Comparison of ENCODE assay signal across 9 mouse cellular contexts in genomic region chr2:173545992-173546703, GRCm38 (mm10). TPM values are rescaled to one million over a fixed set of nuclear protein-coding genes. Genes with fewer than 3 reads are reported as not detected.
DNase-seq lines count a peak whose midpoint lies in the region; ATAC-seq lines count a peak whose summit lies in the region.
"Had no signal": no experiment of that assay in that cellular context is flagged by ENCODE, and none has a peak within 500 bp of the region (broad histone marks: within the 10 kb centered on the region; RNA-seq: fewer than 3 reads in every experiment).

No protein-coding gene starts in this region.

- no peak overlapping the region for H3K4me2 ChIP-seq in hindbrain, embryonic 15.5 days

- H3K9me3 ChIP-seq in hindbrain, embryonic 15.5 days, result no peaks in the 10 kb centered on the region
- no peaks in the 10 kb centered on the region for H3K9me3 ChIP-seq in megakaryocyte, embryonic 14.5 days

- 0 out of 2 replicates have a peak, but pooled peaks cover 1% of the 10 kb centered on the region for H3K4me1 ChIP-seq in hindbrain, embryonic 15.5 days (replicated peaks)
- peaks cover 21% of the 10 kb centered on the region for H3K4me1 ChIP-seq in megakaryocyte, embryonic 14.5 days

- H3K27ac ChIP-seq in hindbrain, embryonic 15.5 days (replicated peaks), result no peak overlapping the region
- H3K27ac ChIP-seq: macrophage had no signal

- whole genome bisulfite sequencing in hindbrain, embryonic 15.5 days, result 46% methylated on average over 15 of the region's 15 CpGs

- 0 out of 2 replicates have a peak, but pooled peaks have one; percentile 54 for ATAC-seq in hindbrain, embryonic 15.5 days (ENCODE audit: low FRiP score, low read depth)

- H3K4me3 ChIP-seq in hindbrain, embryonic 15.5 days, result no peak overlapping the region
- H3K4me3 ChIP-seq in megakaryocyte, embryonic 14.5 days (replicated peaks), result peak overlapping the region; percentile 35

- H3K9ac ChIP-seq in hindbrain, embryonic 15.5 days, result no peak overlapping the region

- no peaks in the 10 kb centered on the region for H3K27me3 ChIP-seq in hindbrain, embryonic 15.5 days
- H3K27me3 ChIP-seq in megakaryocyte, embryonic 14.5 days (replicated peaks), result peaks cover 66% of the 10 kb centered on the region

- H3K36me3 ChIP-seq in hindbrain, embryonic 15.5 days, result no peaks in the 10 kb centered on the region
- H3K36me3 ChIP-seq in megakaryocyte, embryonic 14.5 days (replicated peaks; ENCODE audit: low read length), result no peaks in the 10 kb centered on the region

- peak; percentile 88 for DNase-seq in NIH3T3 (ENCODE audit: low read depth)
- DNase-seq in cerebellum, adult 9-11 months, result peak; percentile 46
- DNase-seq in frontal cortex, postnatal 25 days (ENCODE audit: low spot score in 2 of 2), result peak; percentile 71 to 81
- peak; percentile 79 to 81 for DNase-seq in layer of hippocampus, postnatal 36 days
- peak; percentile 80 to 86 for DNase-seq in right cerebral cortex, adult 2 months (ENCODE audit: low spot score in 2 of 2)
- peak; percentile 61 for DNase-seq in urinary bladder, adult 2 months (ENCODE audit: low spot score)

RNA-seq across cellular contexts. Expression of gene 1700021F07Rik, which starts 23.8 kb away (rescaled TPM):
- not detected in 2 replicates for polyA plus RNA-seq in hindbrain, embryonic 15.5 days (2015; fragmentation: Nextera tagmentation; extraction: Ambion mirVana)
- total RNA-seq in layer of hippocampus, postnatal 36 days (2021), result not detected
- not detected in 2 replicates for polyA plus RNA-seq in megakaryocyte, embryonic 14.5 days (2012; ENCODE audit: insufficient read depth, low replicate concordance)
- polyA plus RNA-seq in urinary bladder, adult 2 months (2012; rRNA removed), result not detected in 2 replicates
- polyA plus RNA-seq: macrophage had no signal

RNA-seq across cellular contexts. Expression of gene Ankrd60, which starts 32.0 kb away (rescaled TPM):
- polyA plus RNA-seq in hindbrain, embryonic 15.5 days (2015; fragmentation: Nextera tagmentation; extraction: Ambion mirVana), result not detected in 2 replicates
- total RNA-seq in layer of hippocampus, postnatal 36 days (2021), result not detected
- polyA plus RNA-seq in megakaryocyte, embryonic 14.5 days (2012; ENCODE audit: insufficient read depth, low replicate concordance), result 0.34 TPM in 1 of 2 replicates, not detected in the other
- polyA plus RNA-seq in urinary bladder, adult 2 months (2012; rRNA removed), result not detected in 2 replicates
- polyA plus RNA-seq: macrophage had no signal
